Mouse (Mus musculus): ENCODE measurements at regions not wholly inside any gene's neighbourhood (a gene's known extent, or its start where the extent isn't known, plus 50 kb on each side); places are given as distances from the start of the nearest gene placed in this dataset.

DNA sequence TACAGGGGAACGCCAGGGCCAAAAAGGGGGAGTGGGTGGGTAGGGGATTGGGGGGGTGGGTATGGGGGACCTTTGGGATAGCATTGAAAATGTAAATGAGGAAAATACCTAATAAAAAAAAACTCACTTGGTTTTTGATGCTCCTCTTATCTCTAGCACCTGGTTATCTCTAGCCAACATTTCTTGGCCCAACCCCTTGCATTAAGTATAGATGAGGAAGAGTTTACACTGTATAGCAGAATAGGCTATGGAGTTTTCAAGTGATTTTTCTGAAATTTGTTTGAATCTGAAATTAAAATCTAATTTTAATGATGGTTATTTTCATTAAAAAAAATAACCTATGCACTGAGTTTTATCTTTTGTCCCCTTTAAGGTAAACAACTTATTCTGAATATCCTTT, 68.8 kb upstream of the Il15 start:
- DNase-seq: no peak

DNA sequence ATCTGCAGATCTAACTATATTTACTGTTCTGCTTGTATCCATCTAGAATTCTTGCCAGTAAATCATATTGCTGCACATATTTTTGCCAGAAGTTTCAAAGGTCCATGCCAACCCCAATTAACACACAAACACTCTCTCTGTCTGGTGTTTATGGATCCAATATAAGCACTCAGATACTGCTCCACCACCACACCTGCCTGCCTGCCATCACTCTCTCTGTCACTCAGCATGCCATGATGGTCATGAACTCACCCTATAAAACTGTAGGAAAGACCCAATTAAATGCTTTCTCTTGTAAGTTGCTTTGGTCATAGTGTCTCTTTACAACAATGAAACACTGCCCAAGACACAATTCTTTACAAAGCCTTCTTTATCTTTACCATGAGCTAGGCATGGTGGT, 66.8 kb upstream of the Il15 start:
- no peak for DNase-seq

DNA sequence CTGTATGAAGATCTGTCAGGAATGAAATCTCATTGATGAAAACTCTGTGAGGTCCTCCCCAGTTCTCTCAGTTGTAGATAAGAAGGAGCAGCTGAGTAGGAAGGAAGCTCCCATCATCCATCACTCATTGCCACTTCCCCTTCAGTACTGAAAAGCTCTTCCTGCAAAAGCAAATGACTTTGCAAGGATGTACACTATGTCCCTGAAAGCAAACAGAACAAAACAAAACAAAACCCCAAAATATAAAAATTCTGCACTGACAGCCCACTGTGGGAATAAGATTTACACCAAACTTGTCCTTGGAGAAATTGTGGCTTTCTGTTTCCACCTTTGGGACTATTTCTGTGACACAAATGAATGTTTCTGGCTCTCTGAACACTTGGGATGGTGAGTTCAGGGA, 59.8 kb upstream of the Il15 start:
- DNase-seq: no peak

DNA sequence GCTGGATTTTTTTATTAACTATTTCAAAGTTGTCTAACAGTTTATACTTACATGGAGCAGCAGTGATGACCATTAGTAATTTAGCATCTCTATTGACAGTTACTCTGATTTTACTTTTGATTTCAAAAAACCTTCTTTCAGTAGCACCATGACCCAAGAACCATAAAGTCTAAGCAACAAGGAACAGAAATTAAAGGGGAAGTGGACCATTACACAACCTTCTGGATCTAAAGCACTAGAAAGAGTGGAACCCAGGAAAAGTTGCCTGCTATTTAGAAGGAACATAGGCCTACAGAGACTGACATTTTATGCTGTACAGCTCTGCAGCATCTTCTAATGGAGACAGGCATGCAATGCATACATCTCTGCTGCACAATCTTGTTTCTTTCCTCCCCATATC, 56.0 kb upstream of the Il15 start:
- DNase-seq: no peak

DNA sequence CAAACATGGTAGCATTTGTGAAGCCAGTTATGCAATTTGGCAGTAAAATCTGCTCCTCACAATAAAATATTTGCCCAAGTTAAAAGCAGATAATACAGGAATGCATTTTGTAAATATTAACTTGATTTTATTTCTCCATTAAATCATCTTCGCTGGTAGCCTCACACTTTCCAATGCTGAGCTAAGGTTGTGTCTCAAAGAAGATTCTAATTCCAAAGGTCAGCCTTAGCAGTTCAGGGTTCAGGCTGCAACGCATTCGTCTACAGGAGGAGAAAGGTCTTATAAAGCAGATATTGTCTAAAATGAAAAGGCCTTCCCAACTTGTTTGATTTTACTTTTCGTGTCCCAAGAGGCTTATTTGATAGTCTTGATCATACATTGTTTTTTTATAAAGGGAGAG, 51.0 kb upstream of the Il15 start:
- no peak for DNase-seq

Measured in kidney, postnatal 10 days (tissue).